Mouse (Mus musculus): ENCODE results near the gene Slc25a28. TPM values are rescaled to one million over a fixed set of nuclear protein-coding genes. Genes with fewer than 3 reads are reported as not detected.

Gene Slc25a28
- 13.7 and 14.3 TPM in 2 replicates for polyA plus RNA-seq (2015; fragmentation: Nextera tagmentation; extraction: Ambion mirVana)

- Histone ChIP-seq H3K4me1 (peaks cover 26% of the 10 kb centered on the region), H3K27ac (peak within 1 kb of the TSS; percentile 100), H3K4me3 (replicated peaks) (peak within 1 kb of the TSS; percentile 93), H3K4me2 (peak within 1 kb of the TSS; percentile 91), H3K9me3 (replicated peaks) (no peaks in the 10 kb centered on the region), H3K36me3 (no peaks in the 10 kb centered on the region), H3K27me3 (no peaks in the 10 kb centered on the region), H3K9ac (peak within 1 kb of the TSS; percentile 93)
- under 1% methylated on average over 74 of the region's 79 CpGs for WGBS
- peak; percentile 97 for ATAC-seq (replicated peaks; ENCODE audit: low FRiP score)
Measured at GRCm38 (mm10) chr19:43674730-43675524, at the start of gene Slc25a28. Slc25a28 (minus strand) TSS chr19:43674881.

- Histone ChIP-seq H3K4me1 (no peaks in the 10 kb centered on the region), H3K9me3 (replicated peaks) (no peaks in the 10 kb centered on the region), H3K27ac (no peak overlapping the region), H3K4me3 (replicated peaks) (no peak overlapping the region), H3K9ac (no peak overlapping the region), H3K36me3 (peaks cover 89% of the 10 kb centered on the region), H3K27me3 (no peaks in the 10 kb centered on the region), H3K4me2 (no peak overlapping the region)
- 95% methylated on average over 20 of the region's 20 CpGs for WGBS
- ATAC-seq (replicated peaks; ENCODE audit: low FRiP score) = no peak
Measured at GRCm38 (mm10) chr19:43724194-43724593, 49.5 kb upstream of the Slc25a28 start.

- WGBS = 87% methylated on average over 10 of the region's 10 CpGs
- peaks cover 89% of the 10 kb centered on the region for H3K36me3 ChIP-seq
Measured at GRCm38 (mm10) chr19:43723501-43723900, 48.8 kb upstream of the Slc25a28 start.

GRCm38 (mm10) chr19:43722891-43723290 lies 48.2 kb upstream of the Slc25a28 start:
- WGBS = 78% methylated on average over 8 of the region's 8 CpGs
- Histone ChIP-seq H3K9ac (no peak overlapping the region), H3K4me2 (no peak overlapping the region), H3K4me1 (no peaks in the 10 kb centered on the region), H3K9me3 (replicated peaks) (no peaks in the 10 kb centered on the region), H3K27ac (no peak overlapping the region), H3K27me3 (no peaks in the 10 kb centered on the region), H3K4me3 (replicated peaks) (no peak overlapping the region), H3K36me3 (peaks cover 89% of the 10 kb centered on the region)
- no peak for ATAC-seq (replicated peaks; ENCODE audit: low FRiP score)

More at GRCm38 (mm10) chr19:43723501-43723900, 48.8 kb upstream of the Slc25a28 start:
- no peaks in the 10 kb centered on the region for H3K9me3 ChIP-seq (replicated peaks)
- no peaks in the 10 kb centered on the region for H3K4me1 ChIP-seq
- no peak overlapping the region for H3K4me2 ChIP-seq
- no peak overlapping the region for H3K4me3 ChIP-seq (replicated peaks)
- H3K27ac ChIP-seq = no peak overlapping the region
- H3K27me3 ChIP-seq = no peaks in the 10 kb centered on the region
- no peak for ATAC-seq (replicated peaks; ENCODE audit: low FRiP score)
- H3K9ac ChIP-seq = no peak overlapping the region

- Histone ChIP-seq H3K9me3 (replicated peaks) (no peaks in the 10 kb centered on the region), H3K27ac (no peak overlapping the region), H3K27me3 (no peaks in the 10 kb centered on the region), H3K4me1 (no peaks in the 10 kb centered on the region), H3K4me3 (replicated peaks) (no peak overlapping the region), H3K36me3 (peaks cover 89% of the 10 kb centered on the region), H3K9ac (no peak overlapping the region), H3K4me2 (no peak overlapping the region)
- WGBS = 93% methylated on average over 11 of the region's 11 CpGs
- no peak for ATAC-seq (replicated peaks; ENCODE audit: low FRiP score)
Measured at GRCm38 (mm10) chr19:43720061-43720460, 45.4 kb upstream of the Slc25a28 start.

- Histone ChIP-seq H3K27me3 (no peaks in the 10 kb centered on the region), H3K4me3 (replicated peaks) (no peak overlapping the region), H3K9me3 (replicated peaks) (no peaks in the 10 kb centered on the region), H3K9ac (no peak overlapping the region), H3K27ac (peak overlapping the region; percentile 54; the same call in 1 of the 2 replicates), H3K4me2 (no peak overlapping the region), H3K4me1 (no peaks in the 10 kb centered on the region), H3K36me3 (peaks cover 54% of the 10 kb centered on the region)
- 0 out of 2 replicates have a peak, but pooled peaks have one; percentile 49 for ATAC-seq (replicated peaks; ENCODE audit: low FRiP score)
- 57% methylated on average over 5 of the region's 5 CpGs for WGBS
Measured at GRCm38 (mm10) chr19:43711971-43712370, 37.3 kb upstream of the Slc25a28 start.

- peaks cover 53% of the 10 kb centered on the region for H3K36me3 ChIP-seq
- WGBS = 57% methylated on average over 22 of the region's 22 CpGs
- no peak overlapping the region for H3K4me3 ChIP-seq (replicated peaks)
- H3K9ac ChIP-seq = no peak overlapping the region
- peak overlapping the region; percentile 54; the same call in 1 of the 2 replicates for H3K27ac ChIP-seq
- no peak for ATAC-seq (replicated peaks; ENCODE audit: low FRiP score)
- no peak overlapping the region for H3K4me2 ChIP-seq
- no peaks in the 10 kb centered on the region for H3K4me1 ChIP-seq
- no peaks in the 10 kb centered on the region for H3K27me3 ChIP-seq
- H3K9me3 ChIP-seq (replicated peaks) = no peaks in the 10 kb centered on the region
Measured at GRCm38 (mm10) chr19:43711159-43711916, 36.7 kb upstream of the Slc25a28 start.

GRCm38 (mm10) chr19:43709317-43709716 lies 34.6 kb upstream of the Slc25a28 start:
- no peaks in the 10 kb centered on the region for H3K27me3 ChIP-seq
- 85% methylated on average over 8 of the region's 8 CpGs for WGBS
- H3K4me1 ChIP-seq = 0 out of 2 replicates have a peak, but pooled peaks cover 4% of the 10 kb centered on the region
- no peak overlapping the region for H3K4me3 ChIP-seq (replicated peaks)
- H3K9me3 ChIP-seq (replicated peaks) = no peaks in the 10 kb centered on the region
- H3K4me2 ChIP-seq = no peak overlapping the region
- ATAC-seq (replicated peaks; ENCODE audit: low FRiP score) = no peak
- peaks cover 53% of the 10 kb centered on the region for H3K36me3 ChIP-seq
- H3K27ac ChIP-seq = 0 out of 2 replicates have a peak overlapping the region, but pooled peaks have one; percentile 14
- no peak overlapping the region for H3K9ac ChIP-seq

- WGBS = 94% methylated on average over 7 of the region's 7 CpGs
- no peak overlapping the region for H3K9ac ChIP-seq
- no peak overlapping the region for H3K27ac ChIP-seq
- H3K4me3 ChIP-seq (replicated peaks) = no peak overlapping the region
- 0 out of 2 replicates have a peak, but pooled peaks cover 4% of the 10 kb centered on the region for H3K4me1 ChIP-seq
- H3K9me3 ChIP-seq (replicated peaks) = no peaks in the 10 kb centered on the region
- no peak for ATAC-seq (replicated peaks; ENCODE audit: low FRiP score)
- H3K4me2 ChIP-seq = no peak overlapping the region
- peaks cover 55% of the 10 kb centered on the region for H3K36me3 ChIP-seq
- H3K27me3 ChIP-seq = no peaks in the 10 kb centered on the region
Measured at GRCm38 (mm10) chr19:43708206-43708605, 33.5 kb upstream of the Slc25a28 start.

- Histone ChIP-seq H3K27me3 (no peaks in the 10 kb centered on the region), H3K9ac (no peak overlapping the region), H3K36me3 (peaks cover 74% of the 10 kb centered on the region), H3K9me3 (replicated peaks) (no peaks in the 10 kb centered on the region), H3K27ac (no peak overlapping the region), H3K4me3 (replicated peaks) (no peak overlapping the region), H3K4me1 (0 out of 2 replicates have a peak, but pooled peaks cover 4% of the 10 kb centered on the region), H3K4me2 (no peak overlapping the region)
- 78% methylated on average over 17 of the region's 17 CpGs for WGBS
- 0 out of 2 replicates have a peak, but pooled peaks have one; percentile 36 for ATAC-seq (replicated peaks; ENCODE audit: low FRiP score)
Measured at GRCm38 (mm10) chr19:43704787-43705497, 30.3 kb upstream of the Slc25a28 start.

- peaks cover 80% of the 10 kb centered on the region for H3K36me3 ChIP-seq
- WGBS = 70% methylated on average over 11 of the region's 11 CpGs
- no peak for ATAC-seq (replicated peaks; ENCODE audit: low FRiP score)
Measured at GRCm38 (mm10) chr19:43704211-43704610, 29.5 kb upstream of the Slc25a28 start.

More at GRCm38 (mm10) chr19:43704211-43704610, 29.5 kb upstream of the Slc25a28 start:
- Histone ChIP-seq H3K4me1 (0 out of 2 replicates have a peak, but pooled peaks cover 4% of the 10 kb centered on the region), H3K4me2 (no peak overlapping the region), H3K9ac (no peak overlapping the region), H3K27me3 (no peaks in the 10 kb centered on the region), H3K4me3 (replicated peaks) (no peak overlapping the region), H3K9me3 (replicated peaks) (no peaks in the 10 kb centered on the region), H3K27ac (peak overlapping the region; percentile 34; the same call in 1 of the 2 replicates)

Measured in kidney, embryonic 15.5 days (tissue).